Mouse (Mus musculus): ENCODE measurements at regions not wholly inside any gene's neighbourhood (a gene's known extent, or its start where the extent isn't known, plus 50 kb on each side); places are given as distances from the start of the nearest gene placed in this dataset.

DNA sequence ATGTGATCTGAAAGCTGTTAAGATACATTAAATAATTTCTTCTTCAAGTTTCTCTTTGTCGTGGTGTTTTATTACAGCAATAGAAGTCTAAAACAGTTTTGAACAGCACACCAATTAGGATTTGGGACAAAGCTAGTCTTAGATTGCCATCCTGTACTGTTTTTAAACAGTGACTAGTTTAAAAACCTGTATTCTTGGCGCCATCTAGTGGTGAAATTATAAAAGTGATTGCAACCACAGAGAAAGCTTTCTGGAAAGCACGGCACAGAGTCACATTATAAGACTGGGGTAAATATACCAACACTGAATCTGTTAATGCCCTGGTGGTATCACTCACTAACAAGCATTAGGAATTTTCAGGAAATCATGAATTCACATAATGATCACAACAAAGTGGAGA lies 339.3 kb downstream of the Hace1 start:
- ATAC-seq (replicated peaks; ENCODE audit: low FRiP score, poor library complexity, severe bottlenecking) = no peak

DNA sequence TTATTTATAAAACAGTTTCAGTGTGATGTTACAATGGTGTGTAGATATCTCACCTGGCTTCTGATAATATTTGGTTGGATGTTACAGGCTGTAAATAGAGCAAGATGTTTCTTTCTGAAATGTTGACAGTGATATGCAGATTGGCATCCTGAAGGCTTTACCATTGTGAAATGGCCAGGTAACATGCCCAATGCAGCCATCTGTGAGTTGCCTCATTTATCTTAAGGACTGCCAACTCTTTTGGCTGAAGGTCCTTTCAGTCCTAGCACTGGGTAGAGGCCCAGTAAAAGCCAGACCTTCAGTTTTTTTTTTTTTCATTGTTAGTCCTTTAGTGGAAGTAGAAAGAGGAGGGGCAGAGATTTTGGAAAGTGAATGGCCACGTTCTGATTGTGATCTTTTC lies 348.1 kb downstream of the Hace1 start:
- ATAC-seq (replicated peaks; ENCODE audit: low FRiP score, poor library complexity, severe bottlenecking) = no peak

GRCm38 (mm10) chr10:45933631-45934310 lies 356.1 kb downstream of the Hace1 start:
- no peak for ATAC-seq (replicated peaks; ENCODE audit: low FRiP score, poor library complexity, severe bottlenecking)

GRCm38 (mm10) chr10:45957686-45958085 lies 380.1 kb downstream of the Hace1 start:
- no peak for ATAC-seq (replicated peaks; ENCODE audit: low FRiP score, poor library complexity, severe bottlenecking)

GRCm38 (mm10) chr10:45972240-45972639 lies 394.6 kb downstream of the Hace1 start:
- no peak for ATAC-seq (replicated peaks; ENCODE audit: low FRiP score, poor library complexity, severe bottlenecking)

DNA sequence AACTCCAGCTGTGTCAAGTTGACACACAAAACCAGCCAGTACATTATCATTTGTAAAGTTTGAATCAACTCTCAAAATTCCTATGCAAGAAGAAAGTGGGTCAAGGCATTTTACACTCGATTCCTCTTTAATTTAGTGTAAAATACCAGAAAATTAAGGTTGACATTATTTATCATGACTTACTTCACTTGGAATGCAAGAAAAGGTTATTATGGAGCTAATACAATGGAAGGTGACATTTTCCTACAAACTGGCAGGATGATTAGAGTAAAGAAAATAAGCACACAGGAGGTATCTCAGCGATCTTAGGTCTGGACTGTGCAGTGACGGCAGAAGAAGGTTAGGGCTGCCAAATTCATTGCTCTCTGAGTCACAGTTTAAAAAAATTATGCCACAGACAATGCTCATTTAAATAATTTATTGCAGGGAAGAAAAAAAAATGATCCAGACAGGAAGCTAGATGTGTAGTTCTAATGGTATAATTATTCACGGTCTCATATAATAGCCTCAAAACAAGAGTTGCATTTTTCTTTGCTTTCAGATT lies 405.2 kb downstream of the Hace1 start:
- ATAC-seq (replicated peaks; ENCODE audit: low FRiP score, poor library complexity, severe bottlenecking) = no peak

- ATAC-seq (replicated peaks; ENCODE audit: low FRiP score, poor library complexity, severe bottlenecking) = no peak
Measured at GRCm38 (mm10) chr10:45983671-45984335, 406.2 kb downstream of the Hace1 start.

DNA sequence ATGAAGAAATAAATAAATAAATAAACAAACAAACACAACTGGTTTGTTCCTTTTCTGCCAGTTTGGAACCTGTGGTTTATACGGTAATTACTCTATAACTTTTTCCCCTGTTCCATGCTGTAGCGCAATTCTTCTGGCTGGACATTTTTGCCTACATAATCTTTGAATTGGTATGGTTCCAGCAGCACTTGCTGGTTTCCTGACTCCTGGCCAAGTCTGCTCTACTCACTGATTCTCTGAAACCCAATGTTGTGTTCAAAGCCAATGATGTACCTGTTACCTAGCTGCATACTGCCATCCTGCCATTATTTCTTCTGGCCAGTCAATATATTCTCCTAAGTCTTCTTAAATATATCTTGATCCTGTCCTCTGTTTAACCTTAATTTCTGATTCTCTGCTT lies 408.7 kb downstream of the Hace1 start:
- ATAC-seq (replicated peaks; ENCODE audit: low FRiP score, poor library complexity, severe bottlenecking) = no peak

DNA sequence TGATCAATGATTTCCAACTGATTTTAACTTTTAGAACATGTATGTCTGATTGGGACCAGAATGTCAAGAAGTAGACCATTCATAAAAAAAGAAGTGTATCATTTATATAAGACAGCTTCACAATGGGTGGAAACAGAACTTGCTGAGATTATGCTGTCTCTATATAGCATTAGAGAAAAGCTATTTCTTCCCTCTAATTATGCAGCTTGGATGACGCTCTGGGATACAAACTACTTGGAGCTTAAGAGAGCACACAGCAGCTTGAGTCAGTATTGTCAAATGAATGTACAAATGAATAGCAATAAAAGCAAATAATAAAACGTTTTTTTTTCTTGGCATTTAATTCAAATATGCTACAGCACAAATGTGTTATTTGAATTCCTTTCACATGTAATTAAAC lies 428.7 kb downstream of the Hace1 start:
- no peak for ATAC-seq (replicated peaks; ENCODE audit: low FRiP score, poor library complexity, severe bottlenecking)

DNA sequence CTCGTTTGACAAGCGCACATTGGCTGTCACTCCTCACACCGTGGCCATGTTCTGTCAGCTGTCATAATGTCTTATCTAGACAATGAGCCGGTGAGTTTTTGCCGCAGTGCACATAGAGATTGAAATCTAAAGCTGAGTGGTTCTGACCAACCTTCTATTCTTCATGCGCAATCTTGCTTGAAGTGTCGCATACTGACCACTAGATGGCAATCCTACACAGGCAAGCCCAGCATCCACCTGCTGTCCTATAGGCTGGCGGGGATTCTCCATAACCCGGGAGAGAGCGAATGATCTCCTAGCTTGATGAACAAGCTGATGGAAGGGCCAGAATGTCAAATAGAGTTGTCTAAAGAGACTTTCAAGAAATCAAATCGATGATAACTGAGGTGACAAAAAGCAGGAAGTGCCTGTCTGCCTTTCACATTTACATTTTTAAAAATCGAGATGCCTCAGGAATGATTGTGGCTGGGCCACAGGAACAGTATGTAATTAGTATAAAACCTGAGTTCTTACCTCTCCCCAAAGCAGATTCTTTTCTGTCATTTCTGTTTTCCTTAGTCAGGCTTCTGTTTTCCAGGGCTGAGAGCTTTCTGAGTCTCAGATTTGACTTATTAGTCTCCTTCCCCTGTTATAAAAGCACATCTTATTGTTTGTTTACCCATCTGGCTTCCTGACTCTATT lies 434.4 kb downstream of the Hace1 start:
- ATAC-seq (replicated peaks; ENCODE audit: low FRiP score, poor library complexity, severe bottlenecking) = no peak

GRCm38 (mm10) chr10:46012599-46012998 lies 435.0 kb downstream of the Hace1 start:
- no peak for ATAC-seq (replicated peaks; ENCODE audit: low FRiP score, poor library complexity, severe bottlenecking)

- ATAC-seq (replicated peaks; ENCODE audit: low FRiP score, poor library complexity, severe bottlenecking) = no peak
Measured at GRCm38 (mm10) chr10:46016295-46016694, 438.7 kb downstream of the Hace1 start.

GRCm38 (mm10) chr10:46045474-46046093 lies 468.0 kb downstream of the Hace1 start:
- ATAC-seq (replicated peaks; ENCODE audit: low FRiP score, poor library complexity, severe bottlenecking) = no peak

DNA sequence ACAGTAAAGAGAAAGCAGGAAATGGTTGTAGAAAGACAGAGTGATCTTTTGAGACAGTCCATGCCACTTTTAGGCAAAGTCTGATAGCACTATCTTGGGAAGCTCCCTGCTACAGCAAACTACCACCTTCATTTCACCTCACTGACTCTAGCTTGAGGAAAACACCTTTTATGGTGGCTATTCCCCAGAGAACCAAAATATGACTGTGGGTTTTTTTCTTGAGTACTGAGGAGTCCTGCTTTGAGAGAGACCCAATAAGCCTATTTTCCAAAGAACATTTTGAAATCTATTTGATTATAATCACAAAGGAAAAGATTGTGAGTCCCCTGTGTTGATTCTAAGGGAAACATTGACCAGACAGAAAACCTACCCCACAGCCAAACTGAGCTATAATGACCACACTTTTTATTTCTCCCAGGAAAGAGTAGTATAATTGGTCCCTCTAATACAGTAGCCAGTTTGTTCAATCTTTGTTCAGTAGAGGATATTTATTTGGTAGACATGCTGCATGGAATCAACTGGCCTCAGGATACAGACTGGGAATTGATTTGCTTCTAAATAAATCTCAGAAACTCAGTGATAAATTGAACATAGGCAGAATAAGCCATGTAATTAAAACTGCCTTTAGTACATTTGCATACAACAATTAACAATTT lies 468.6 kb downstream of the Hace1 start:
- ATAC-seq (replicated peaks; ENCODE audit: low FRiP score, poor library complexity, severe bottlenecking) = no peak

GRCm38 (mm10) chr10:46046890-46047414 lies 469.3 kb downstream of the Hace1 start:
- no peak for ATAC-seq (replicated peaks; ENCODE audit: low FRiP score, poor library complexity, severe bottlenecking)

- ATAC-seq (replicated peaks; ENCODE audit: low FRiP score, poor library complexity, severe bottlenecking) = no peak
Measured at GRCm38 (mm10) chr10:46047591-46047990, 470.0 kb downstream of the Hace1 start.

DNA sequence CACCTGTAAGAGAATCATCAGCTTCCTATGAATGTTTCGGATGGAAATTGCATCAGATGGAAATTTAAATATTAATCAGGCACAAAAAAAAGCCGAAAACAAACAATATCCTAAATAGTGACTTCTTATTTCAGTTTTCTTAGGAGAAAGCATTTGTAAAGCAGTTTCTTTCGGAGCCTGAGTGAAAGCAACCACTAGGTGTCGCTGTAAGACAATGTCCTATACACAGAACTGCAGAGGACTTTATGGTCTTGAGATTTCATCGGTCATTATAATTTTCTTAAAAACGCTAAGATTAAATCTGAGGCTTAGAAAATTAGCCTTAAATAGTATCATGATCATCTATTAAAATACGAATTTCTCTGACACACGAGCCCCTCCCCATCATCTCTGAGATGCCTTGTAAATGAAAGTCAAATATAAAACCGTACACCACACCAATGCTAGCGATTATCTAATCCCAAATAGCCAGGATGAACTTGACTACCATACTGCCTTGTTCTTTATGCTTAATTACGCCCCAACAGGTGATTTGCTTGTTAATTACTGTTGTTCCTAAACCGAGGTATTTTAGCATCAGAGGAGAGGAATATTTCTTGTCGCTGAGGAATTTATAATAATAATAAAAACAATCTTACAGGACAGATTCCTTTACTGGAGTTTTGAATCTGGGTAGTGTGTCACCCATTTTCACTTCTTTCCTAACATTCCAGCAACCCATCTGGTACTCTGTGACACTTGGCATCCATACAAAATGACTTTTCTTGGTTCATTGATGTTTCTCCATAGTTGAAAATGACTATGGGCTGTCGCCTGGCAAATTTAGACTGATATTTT lies 480.0 kb downstream of the Hace1 start:
- no peak for ATAC-seq (replicated peaks; ENCODE audit: low FRiP score, poor library complexity, severe bottlenecking)

GRCm38 (mm10) chr10:46058199-46058472 lies 480.5 kb downstream of the Hace1 start:
- ATAC-seq (replicated peaks; ENCODE audit: low FRiP score, poor library complexity, severe bottlenecking) = no peak

GRCm38 (mm10) chr10:46059285-46059684 lies 481.7 kb downstream of the Hace1 start:
- no peak for ATAC-seq (replicated peaks; ENCODE audit: low FRiP score, poor library complexity, severe bottlenecking)
